Mouse (Mus musculus) CH12.LX (cell line): ENCODE measurements around the gene Gimap3. TPM values are rescaled to one million over a fixed set of nuclear protein-coding genes. Genes with fewer than 3 reads are reported as not detected.

Experiments
- DNase-seq: peaks from one replicate; pipeline ENCODE4 v3.0.0-alpha.2; 2013; ENCODE audit errors: extremely low read depth
- H3K27ac ChIP-seq: 2 replicates; pipeline ENCODE4 v1.5.1; 2012; ENCODE audit warnings: low read depth, mild to moderate bottlenecking, control low read depth, moderate library complexity; ENCODE audit not compliant: insufficient read depth
- H3K27me3 ChIP-seq: replicated peaks from 2 replicates; pipeline ENCODE3; 2012; ENCODE audit warnings: inconsistent platforms
- H3K36me3 ChIP-seq, 2 experiments: replicated peaks in 1 of 2; 2 replicates each; pipeline versions ENCODE3 to v1.6.1; 2012; ENCODE audit warnings: inconsistent platforms in 1 of 2, low read length in 1 of 2, mild to moderate bottlenecking in 1 of 2, mixed read lengths in 1 of 2, moderate library complexity in 1 of 2; ENCODE audit not compliant: control insufficient read depth in 1 of 2, insufficient read depth in 1 of 2
- H3K4me1 ChIP-seq, 2 experiments: 2 replicates each; pipeline ENCODE4 v1.6.1; 2012; ENCODE audit warnings: inconsistent platforms in 1 of 2, moderate library complexity in 1 of 2; ENCODE audit not compliant: insufficient read depth in 2 of 2, control insufficient read depth in 1 of 2
- H3K4me2 ChIP-seq: 2 replicates; pipeline ENCODE4 v1.6.1; 2012; ENCODE audit warnings: low read depth, mild to moderate bottlenecking, control low read depth; ENCODE audit not compliant: poor library complexity, insufficient read depth, severe bottlenecking
- H3K4me3 ChIP-seq, 3 experiments: fragments of 150-350 bp in 1 of 3; sonication (generic) in 1 of 3; replicated peaks in 1 of 3; 2 replicates each; pipeline versions ENCODE3 to v1.5.1; 2011 to 2012; ENCODE audit warnings: low read depth in 2 of 3, low read length in 2 of 3, mild to moderate bottlenecking in 2 of 3, moderate library complexity in 2 of 3, control low read depth in 1 of 3, improper control_type of control experiment in 1 of 3, inconsistent platforms in 1 of 3, mixed read lengths in 1 of 3; ENCODE audit not compliant: poor library complexity in 1 of 3
- H3K79me2 ChIP-seq: replicated peaks from 2 replicates; pipeline ENCODE4 v1.6.1; 2012; ENCODE audit warnings: mild to moderate bottlenecking, moderate library complexity; ENCODE audit not compliant: control insufficient read depth, poor library complexity, insufficient read depth, severe bottlenecking; ENCODE audit errors: extremely low read depth
- H3K9ac ChIP-seq: 2 replicates; pipeline ENCODE4 v1.6.1; 2012; ENCODE audit warnings: low read depth, mild to moderate bottlenecking, control low read depth, moderate library complexity; ENCODE audit not compliant: insufficient read depth
- H3K9me3 ChIP-seq: replicated peaks from 2 replicates; pipeline ENCODE3; 2012; ENCODE audit warnings: low read length, inconsistent platforms, mixed read lengths
- BHLHE40 ChIP-seq: IDR thresholded peaks from 2 replicates; pipeline ENCODE4 v1.6.1; 2011; ENCODE audit warnings: mild to moderate bottlenecking, low read depth, low read length, improper control_type of control experiment
- CHD1 ChIP-seq: IDR thresholded peaks from 2 replicates; pipeline ENCODE4 v1.6.1; 2012; ENCODE audit warnings: low read depth, low read length, improper control_type of control experiment, inconsistent platforms
- CHD2 ChIP-seq: IDR thresholded peaks from 2 replicates; pipeline ENCODE4 v1.6.1; 2011; ENCODE audit warnings: low read length, improper control_type of control experiment
- CTCF ChIP-seq, 2 experiments: IDR thresholded peaks in 1 of 2; conservative IDR thresholded peaks in 1 of 2; 2 replicates each; pipeline ENCODE4 v1.5.1; 2011 to 2012; ENCODE audit warnings: low read depth in 2 of 2, low read length in 2 of 2, improper control_type of control experiment in 1 of 2, inconsistent platforms in 1 of 2, mild to moderate bottlenecking in 1 of 2, moderate library complexity in 1 of 2
- E2F4 ChIP-seq: IDR thresholded peaks from 2 replicates; pipeline ENCODE4 v1.6.1; 2011; ENCODE audit warnings: low read depth, low read length, improper control_type of control experiment; ENCODE audit not compliant: insufficient replicate concordance
- ETS1 ChIP-seq: conservative IDR thresholded peaks from 2 replicates; pipeline ENCODE4 v1.6.1; 2012; ENCODE audit warnings: low read depth, mild to moderate bottlenecking, inconsistent platforms, low read length, improper control_type of control experiment, moderate library complexity
- HCFC1 ChIP-seq: IDR thresholded peaks from 2 replicates; pipeline ENCODE4 v1.6.1; 2012; ENCODE audit warnings: low read depth, mild to moderate bottlenecking, inconsistent platforms, low read length, improper control_type of control experiment
- JUN ChIP-seq: IDR thresholded peaks from 2 replicates; pipeline ENCODE4 v1.6.1; 2011; ENCODE audit warnings: low read depth, mild to moderate bottlenecking, low read length, improper control_type of control experiment, moderate library complexity; ENCODE audit not compliant: insufficient read depth
- JUND ChIP-seq: conservative IDR thresholded peaks from 2 replicates; pipeline ENCODE4 v1.6.1; 2011; ENCODE audit warnings: low read depth, low read length, improper control_type of control experiment
- KAT2A ChIP-seq: IDR thresholded peaks from 2 replicates; pipeline ENCODE4 v1.6.1; 2012; ENCODE audit warnings: low read length, improper control_type of control experiment, inconsistent platforms; ENCODE audit not compliant: insufficient replicate concordance
- MAFK ChIP-seq: IDR thresholded peaks from 2 replicates; pipeline ENCODE4 v1.6.1; 2011; ENCODE audit warnings: low read length, improper control_type of control experiment; ENCODE audit not compliant: insufficient replicate concordance
- MAX ChIP-seq: IDR thresholded peaks from 2 replicates; pipeline ENCODE4 v1.6.1; 2011; ENCODE audit warnings: low read length, improper control_type of control experiment
- MAZ ChIP-seq: IDR thresholded peaks from 2 replicates; pipeline ENCODE4 v1.6.1; 2012; ENCODE audit warnings: low read depth, mild to moderate bottlenecking, inconsistent platforms, low read length, improper control_type of control experiment, moderate library complexity
- MXI1 ChIP-seq: IDR thresholded peaks from 2 replicates; pipeline ENCODE4 v1.6.1; 2011; ENCODE audit warnings: mild to moderate bottlenecking, low read depth, low read length, improper control_type of control experiment
- MYC ChIP-seq: IDR thresholded peaks from 2 replicates; pipeline ENCODE4 v1.6.1; 2011; ENCODE audit warnings: low read depth, mild to moderate bottlenecking, improper control_type of control experiment, low read length
- NELFE ChIP-seq: IDR thresholded peaks from 2 replicates; pipeline ENCODE4 v1.6.1; 2011; ENCODE audit warnings: low read depth, low read length, improper control_type of control experiment
- NRF1 ChIP-seq: IDR thresholded peaks from 2 replicates; pipeline ENCODE4 v1.6.1; 2014; ENCODE audit warnings: low read depth, mild to moderate bottlenecking, inconsistent platforms, low read length, improper control_type of control experiment, moderate library complexity
- PAX5 ChIP-seq: IDR thresholded peaks from 2 replicates; pipeline ENCODE4 v1.6.1; 2012; ENCODE audit warnings: low read length, inconsistent platforms, mixed read lengths
- POLR2A ChIP-seq: IDR thresholded peaks from 2 replicates; pipeline ENCODE4 v1.6.1; 2011; ENCODE audit warnings: low read depth, mild to moderate bottlenecking, improper control_type of control experiment, low read length
- RAD21 ChIP-seq: IDR thresholded peaks from 2 replicates; pipeline ENCODE4 v1.6.1; 2011; ENCODE audit warnings: low read depth, mild to moderate bottlenecking, low read length, improper control_type of control experiment, moderate library complexity
- RCOR1 ChIP-seq: conservative IDR thresholded peaks from 2 replicates; pipeline ENCODE4 v1.6.1; 2012; ENCODE audit warnings: low read depth, mild to moderate bottlenecking, inconsistent platforms, low read length, improper control_type of control experiment
- SIN3A ChIP-seq: IDR thresholded peaks from 2 replicates; pipeline ENCODE4 v1.6.1; 2012; ENCODE audit warnings: low read length, improper control_type of control experiment, inconsistent platforms
- SMC3 ChIP-seq: IDR thresholded peaks from 2 replicates; pipeline ENCODE4 v1.6.1; 2011; ENCODE audit warnings: low read depth, low read length, improper control_type of control experiment
- TBP ChIP-seq: conservative IDR thresholded peaks from 2 replicates; pipeline ENCODE4 v1.6.1; 2011; ENCODE audit warnings: low read depth, low read length, improper control_type of control experiment
- UBTF ChIP-seq: IDR thresholded peaks from 2 replicates; pipeline ENCODE4 v1.6.1; 2012; ENCODE audit warnings: low read depth, mild to moderate bottlenecking, inconsistent platforms, low read length, improper control_type of control experiment, moderate library complexity
- USF1 ChIP-seq: IDR thresholded peaks from 2 replicates; pipeline ENCODE4 v1.6.1; 2014; ENCODE audit warnings: low read depth, mild to moderate bottlenecking, inconsistent platforms, low read length, improper control_type of control experiment
- USF2 ChIP-seq: conservative IDR thresholded peaks from 2 replicates; pipeline ENCODE4 v1.6.1; 2011; ENCODE audit warnings: low read depth, low read length, improper control_type of control experiment
- ZC3H11A ChIP-seq: IDR thresholded peaks from 2 replicates; pipeline ENCODE4 v1.6.1; 2012; ENCODE audit warnings: low read depth, mild to moderate bottlenecking, inconsistent platforms, low read length, improper control_type of control experiment
- ZMIZ1 ChIP-seq: IDR thresholded peaks from 2 replicates; pipeline ENCODE4 v1.6.1; 2012; ENCODE audit warnings: low read depth, mild to moderate bottlenecking, inconsistent platforms, low read length, improper control_type of control experiment
- ZNF384 ChIP-seq: IDR thresholded peaks from 2 replicates; pipeline ENCODE4 v1.6.1; 2012; ENCODE audit warnings: low read depth, low read length, improper control_type of control experiment, inconsistent platforms
- dilution Hi-C: fragments of 300-500 bp; cut with MboI; formaldehyde crosslinking; loops from 2 replicates; pipeline ENCODE4 v1.14.3; 2020; ENCODE audit warnings: low sequenced_read_pairs; ENCODE audit not compliant: extremely low pct_unique_long_range_greater_than_20kb, extremely low pct_ligation_motif_present
- in situ Hi-C: fragments of 300-500 bp; cut with MboI; formaldehyde crosslinking; loops from 3 replicates; pipeline ENCODE4 v1.14.3; 2019; ENCODE audit warnings: low sequenced_read_pairs, low pct_ligation_motif_present, low pct_unique_long_range_greater_than_20kb, mixed read lengths
- polyA plus RNA-seq: library from polyadenylated mRNA; unstranded; fragments of >175 nt; gene quantifications from 2 replicates; pipeline ENCODE4 v1.2.1, GENCODE M21; 2012; ENCODE audit warnings: low read depth; ENCODE audit not compliant: insufficient read length
- total RNA-seq, 2 experiments: library from RNA; depleted of rRNA; stranded (reverse); fragments of 300-350 nt in 1 of 2; fragments of >200 nt in 1 of 2; gene quantifications; 2 replicates each; pipeline ENCODE4 v1.2.3; 2012 to 2014

Gene Gimap3
- total and polyA plus RNA-seq, 3 experiments, result 10.8 to 28.2 (median 17.7) TPM

GRCm38 (mm10) chr6:48739780-48740055 lies 30.9 kb downstream of the Gimap3 start:
- no peak for DNase-seq
- H3K4me2 ChIP-seq, result peak overlapping the region; percentile 89
- dilution Hi-C loops, result no loop called here
- in situ Hi-C loops, result loop anchor here (5.0 kb wide), 1 partner anchor 37 kb away; no protein-coding TSS in a partner anchor
- peak overlapping the region; percentile 83 for H3K27ac ChIP-seq
- H3K79me2 ChIP-seq, result peaks cover 67% of the 10 kb centered on the region
- H3K4me3 ChIP-seq, result peak overlapping the region; percentile 66 to 76 (median 72)
- H3K36me3 ChIP-seq, result peaks cover 25 to 36% of the 10 kb centered on the region in 2 experiments
- H3K27me3 ChIP-seq, result no peaks in the 10 kb centered on the region
- no peak for TF ChIP-seq JUND
- TF ChIP-seq HCFC1, result no peak
- no peak for TF ChIP-seq ZNF384
- peak; percentile 46; the same call in 1 of the 2 replicates for TF ChIP-seq CHD1
- 0 out of 2 replicates have a peak, but pooled peaks have one; percentile 8 for TF ChIP-seq MAX
- TF ChIP-seq, all 38 proteins: peak for 2
- Histone ChIP-seq H3K9ac (peak overlapping the region; percentile 82), H3K9me3 (peaks cover 11% of the 10 kb centered on the region), H3K4me1 (peaks cover 13 to 60% of the 10 kb centered on the region in 2 experiments)

GRCm38 (mm10) chr6:48738961-48739779 lies 31.5 kb downstream of the Gimap3 start, which contains the start of gene Gimap1:
TSS of gene Gimap1 (plus strand) at chr6:48739054.
- in situ Hi-C loops (loop anchor here (5.0 kb wide), 1 partner anchor 37 kb away; no protein-coding TSS in a partner anchor), dilution Hi-C loops (no loop called here)
- DNase-seq, result peak; percentile 81
- Histone ChIP-seq H3K79me2 (peaks cover 62% of the 10 kb centered on the region), H3K4me1 (peaks cover 16 to 61% of the 10 kb centered on the region in 2 experiments), H3K27me3 (no peaks in the 10 kb centered on the region), H3K27ac (peak within 1 kb of the TSS; percentile 93), H3K4me2 (peak within 1 kb of the TSS; percentile 89), H3K36me3 (peaks cover 24 to 34% of the 10 kb centered on the region in 2 experiments), H3K4me3 (peak within 1 kb of the TSS; percentile 66 to 91 (median 72)), H3K9ac (peak within 1 kb of the TSS; percentile 82), H3K9me3 (peaks cover 11% of the 10 kb centered on the region)
- TF ChIP-seq UBTF (no peak), NRF1 (no peak), TBP (peak; percentile 87; the same call in 1 of the 2 replicates), POLR2A (peak; percentile 85), CHD2 (no peak), PAX5 (no peak), ZNF384 (peak; percentile 84), MYC (peak; percentile 65), CTCF (conservative IDR thresholded peaks at IDR 0.05 in 1 of 2, IDR thresholded peaks at IDR 0.05 in 1 of 2; ENCODE audit: low read depth in 2 of 2, low read length in 2 of 2) (no peak), MXI1 (peak; percentile 47; the same call in 1 of the 2 replicates), BHLHE40 (peak; percentile 20; the same call in 1 of the 2 replicates), MAX (peak; percentile 58), MAFK (0 out of 2 replicates have a peak, but pooled peaks have one; percentile 41), RAD21 (no peak; the same call in 1 of the 2 replicates), ZMIZ1 (peak; percentile 61; the same call in 1 of the 2 replicates), ZC3H11A (no peak), KAT2A (peak; percentile 42; the same call in 1 of the 2 replicates), SIN3A (peak; percentile 79), RCOR1 (no peak), SMC3 (no peak), NELFE (peak; percentile 78), USF2 (no peak), USF1 (no peak), JUN (no peak), MAZ (no peak; the same call in 1 of the 2 replicates), E2F4 (no peak), CHD1 (no peak; the same call in none of the 2 replicates), ETS1 (0 out of 2 replicates have a peak, but pooled peaks have one; percentile 25)
